Mouse (Mus musculus) CD4-positive, CD25-positive, alpha-beta regulatory T cell, adult 4 months (primary cell): ENCODE data around the gene Ccdc9. TPM values are rescaled to one million over a fixed set of nuclear protein-coding genes. Genes with fewer than 3 reads are reported as not detected.

Experiments used
- ATAC-seq: one replicate; pipeline ENCODE4 v1.8.0; 2017
- polyA plus RNA-seq, 2 experiments: library from polyadenylated mRNA; unstranded; fragments of 100-300 nt; shearing (Covaris generic); gene quantifications; one replicate each; pipeline ENCODE4 v1.2.1; 2017

Gene Ccdc9
- 10 to 100 TPM in 1 of 2 experiments, 1 to 10 TPM in 1; 7.6 to 13.1 TPM for polyA plus RNA-seq

DNA sequence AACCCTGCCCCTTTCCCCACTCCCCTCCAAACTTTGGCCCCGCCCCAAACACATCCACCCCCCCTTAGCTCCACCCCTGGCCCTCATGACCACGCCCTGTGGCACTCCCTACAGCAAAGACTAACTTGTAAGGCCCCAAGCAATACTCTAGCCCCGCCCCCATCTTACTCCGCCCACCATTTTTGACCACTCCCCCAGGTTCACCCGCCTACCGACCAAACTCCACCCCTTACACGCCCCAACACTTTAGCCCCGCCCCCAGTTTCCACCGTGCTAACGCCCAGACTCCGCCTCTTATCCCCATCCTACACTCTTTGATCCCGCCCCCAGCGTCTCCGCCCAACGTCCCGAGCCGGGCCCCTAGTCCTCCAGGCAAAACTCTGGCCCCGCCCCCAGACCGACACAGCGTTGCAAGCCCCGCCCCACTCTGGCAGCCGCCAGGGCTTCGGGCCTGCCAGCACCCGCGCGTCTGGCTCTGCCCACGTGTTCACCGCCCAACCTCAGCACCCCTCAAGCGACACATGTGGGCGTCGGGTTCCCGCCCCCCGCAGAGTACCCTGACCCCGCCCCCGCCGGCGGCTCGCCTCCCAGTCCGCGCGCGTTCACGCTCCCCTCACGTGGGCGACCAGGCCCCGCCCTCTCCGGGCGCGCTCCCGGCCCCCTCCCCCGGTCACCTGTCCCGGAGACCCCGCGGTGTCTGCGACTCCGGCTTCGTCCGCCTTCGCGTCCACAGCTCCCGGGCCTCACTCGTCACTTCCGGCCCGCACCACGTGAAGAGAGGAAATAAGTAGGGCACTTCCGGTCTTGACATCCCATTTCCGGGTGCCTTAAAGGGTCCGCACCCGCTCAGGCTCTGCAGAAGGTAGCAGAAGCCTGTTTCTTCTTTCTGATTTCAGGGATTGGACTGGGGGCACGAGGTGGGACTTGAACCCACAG, at the start of gene Ccdc9:
Ccdc9 (minus strand) TSS at position 770 of the 936 bp plus-strand sequence.
- ATAC-seq = peak; percentile 81

- no peak for ATAC-seq
These were observed 42.6 kb upstream of the Ccdc9 start for GRCm38 (mm10) chr7:16329146-16329545.

DNA sequence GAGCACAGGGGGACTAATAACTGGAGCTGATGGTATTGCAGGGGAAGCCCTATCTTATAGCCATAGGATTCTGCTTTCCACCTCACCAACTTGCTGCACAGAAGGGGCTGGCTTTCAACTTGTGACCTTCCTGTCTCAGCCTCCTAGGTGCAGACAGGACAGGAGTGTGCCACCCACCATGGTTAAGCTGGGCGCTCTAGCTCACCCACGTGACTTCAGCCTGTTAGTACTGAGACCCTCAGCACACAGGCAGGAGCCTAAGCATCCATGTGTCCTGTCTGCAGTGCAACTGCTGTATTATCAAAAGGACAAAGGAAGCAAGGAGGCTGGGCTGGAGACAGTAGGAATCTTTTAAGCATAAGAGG, 40.0 kb upstream of the Ccdc9 start:
- ATAC-seq = no peak

DNA sequence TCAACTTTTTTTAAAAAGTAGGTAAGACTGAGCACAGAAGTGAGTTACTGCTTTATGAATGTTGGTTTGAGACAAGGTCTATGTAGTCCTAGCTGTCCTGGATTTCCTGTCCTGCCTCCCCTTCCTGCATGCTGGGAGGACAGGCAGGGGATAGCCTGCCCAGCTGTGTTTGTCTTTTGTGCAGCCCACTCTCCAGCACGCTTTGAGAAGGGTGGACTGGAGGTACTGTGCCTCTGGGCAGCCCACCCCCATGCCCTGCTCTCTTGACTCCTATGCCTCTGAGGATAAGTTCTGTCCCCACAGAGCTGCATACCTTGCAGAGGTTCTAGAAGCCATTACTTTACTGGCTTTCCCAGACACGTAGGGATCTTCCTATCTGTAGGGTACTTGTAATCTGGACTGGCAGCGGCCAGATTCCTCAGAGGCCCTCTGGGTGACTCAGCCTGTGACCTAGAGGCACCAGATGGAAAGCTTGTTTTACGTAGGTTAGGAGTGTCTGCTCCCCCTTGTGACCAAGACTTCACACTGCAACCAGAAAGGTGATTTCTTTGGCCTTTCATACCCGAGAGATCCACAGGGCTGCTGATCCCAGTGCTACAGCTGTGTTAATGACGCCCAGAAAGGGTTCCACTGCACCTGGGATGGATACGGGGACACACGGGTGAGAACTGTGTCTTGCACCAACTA, 39.5 kb upstream of the Ccdc9 start:
- ATAC-seq = peak; percentile 96

DNA sequence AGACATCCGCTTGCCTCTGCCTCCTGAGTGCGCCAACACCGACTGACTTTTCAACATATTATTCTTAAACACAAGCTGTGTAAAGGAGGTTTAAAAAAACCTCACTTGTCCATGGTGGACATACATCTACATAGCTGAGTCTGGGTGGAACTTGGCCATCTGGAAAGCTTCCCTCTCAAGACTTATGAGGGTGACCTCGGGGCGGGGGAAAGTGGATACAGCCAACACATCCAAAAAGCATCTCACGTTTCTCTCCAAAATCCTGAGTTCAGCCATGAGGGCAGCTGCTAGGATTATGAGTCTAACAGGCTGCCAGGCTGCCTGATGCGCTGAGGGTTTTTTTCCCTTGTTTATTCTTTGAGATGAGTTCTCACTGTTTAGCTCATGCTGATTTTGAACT, 38.1 kb upstream of the Ccdc9 start:
- no peak for ATAC-seq

DNA sequence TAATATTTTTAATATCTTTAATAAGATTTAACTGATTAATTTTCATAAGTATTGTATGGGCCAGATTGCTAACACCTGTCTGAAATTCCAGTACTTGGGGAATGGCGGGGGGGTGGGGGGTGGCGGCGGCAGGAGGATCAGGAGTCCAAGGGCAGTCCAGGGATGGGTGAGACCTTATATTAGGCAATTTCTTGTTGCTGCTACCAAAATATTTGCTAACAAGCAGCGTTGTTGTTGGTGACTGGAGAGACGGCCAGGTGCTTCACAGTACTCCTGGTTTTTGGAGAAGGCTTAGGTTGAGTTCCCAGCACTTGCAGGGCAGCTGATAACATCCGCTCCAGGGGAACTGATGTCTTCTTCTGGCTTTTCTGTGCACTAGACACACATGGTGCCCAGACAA, 33.9 kb upstream of the Ccdc9 start:
- no peak for ATAC-seq

DNA sequence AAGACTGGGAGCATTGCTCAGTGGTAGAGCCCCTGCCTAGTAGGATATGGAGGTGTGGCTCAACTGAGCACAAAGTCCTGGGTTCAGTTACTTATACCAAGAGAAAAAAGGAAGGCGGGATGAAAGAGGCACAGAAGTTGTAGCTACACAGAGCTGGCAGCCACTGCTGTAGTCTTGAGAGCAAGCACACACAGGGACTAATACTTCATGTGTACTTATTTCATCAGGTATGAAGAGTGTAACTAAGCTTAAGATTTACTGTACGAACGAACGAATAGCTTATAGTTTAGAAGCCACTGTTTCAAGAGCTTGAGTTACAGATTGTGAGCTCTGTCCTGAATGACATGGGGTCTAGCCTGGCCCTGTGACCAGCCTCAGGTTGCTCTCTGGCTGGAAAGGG, 32.6 kb upstream of the Ccdc9 start:
- ATAC-seq = no peak

DNA sequence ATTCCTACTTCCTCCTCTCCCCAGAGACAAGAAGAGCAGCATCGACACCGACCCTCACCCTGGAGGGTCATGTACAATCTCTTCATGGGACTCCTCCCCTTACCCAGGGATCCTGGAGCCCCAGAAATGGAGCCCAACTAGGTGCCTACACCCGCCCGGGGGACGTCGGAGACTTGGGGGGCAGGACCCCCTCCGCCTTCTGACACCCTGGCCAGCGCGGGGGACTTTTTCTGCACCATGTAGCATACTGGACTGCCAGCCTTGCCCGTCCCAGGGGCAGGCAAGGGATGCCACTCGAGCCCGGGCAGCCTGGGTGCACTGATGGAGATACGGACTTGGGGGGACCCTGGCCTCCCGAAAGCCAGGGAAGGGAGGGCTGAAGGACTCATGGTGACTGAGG, 30.5 kb upstream of the Ccdc9 start:
- ATAC-seq = no peak

GRCm38 (mm10) chr7:16315222-16315759, 28.7 kb upstream of the Ccdc9 start:
- ATAC-seq = no peak

GRCm38 (mm10) chr7:16314221-16314775, 27.7 kb upstream of the Ccdc9 start:
- ATAC-seq = no peak

GRCm38 (mm10) chr7:16313481-16314220, 27.1 kb upstream of the Ccdc9 start:
- ATAC-seq = peak; percentile 41

GRCm38 (mm10) chr7:16312672-16313311, 26.2 kb upstream of the Ccdc9 start:
- no peak for ATAC-seq

- ATAC-seq = no peak
These were observed 25.5 kb upstream of the Ccdc9 start for GRCm38 (mm10) chr7:16312011-16312671.

DNA sequence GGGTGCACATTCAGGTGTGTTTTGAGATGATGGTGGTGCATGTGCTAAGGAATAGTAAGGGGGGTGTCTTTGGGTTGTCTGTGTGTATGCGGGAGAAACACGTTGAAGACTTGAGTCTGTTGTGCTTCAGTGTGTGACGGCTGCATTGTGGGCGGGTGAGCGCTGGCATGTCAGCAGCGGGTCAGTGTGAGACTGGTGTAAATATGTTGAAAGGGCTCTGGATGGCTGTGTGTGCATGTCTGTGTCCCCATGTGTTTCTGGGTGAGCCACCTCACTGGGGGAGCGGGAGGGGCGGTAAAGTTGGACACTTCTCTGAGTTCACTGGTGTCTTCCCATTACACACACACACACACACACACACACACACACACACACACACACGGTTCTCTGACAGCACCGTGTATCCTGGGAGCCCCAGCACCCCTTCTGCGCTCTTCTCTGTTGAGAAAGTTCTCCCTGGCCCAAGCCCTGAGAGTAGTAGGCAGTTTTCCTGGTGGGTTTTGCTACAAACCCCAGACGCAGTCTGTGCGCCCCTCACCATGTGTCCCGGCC, 24.9 kb upstream of the Ccdc9 start:
- no peak for ATAC-seq

- ATAC-seq = peak; percentile 39
These were observed 24.2 kb upstream of the Ccdc9 start for GRCm38 (mm10) chr7:16310521-16311452.

DNA sequence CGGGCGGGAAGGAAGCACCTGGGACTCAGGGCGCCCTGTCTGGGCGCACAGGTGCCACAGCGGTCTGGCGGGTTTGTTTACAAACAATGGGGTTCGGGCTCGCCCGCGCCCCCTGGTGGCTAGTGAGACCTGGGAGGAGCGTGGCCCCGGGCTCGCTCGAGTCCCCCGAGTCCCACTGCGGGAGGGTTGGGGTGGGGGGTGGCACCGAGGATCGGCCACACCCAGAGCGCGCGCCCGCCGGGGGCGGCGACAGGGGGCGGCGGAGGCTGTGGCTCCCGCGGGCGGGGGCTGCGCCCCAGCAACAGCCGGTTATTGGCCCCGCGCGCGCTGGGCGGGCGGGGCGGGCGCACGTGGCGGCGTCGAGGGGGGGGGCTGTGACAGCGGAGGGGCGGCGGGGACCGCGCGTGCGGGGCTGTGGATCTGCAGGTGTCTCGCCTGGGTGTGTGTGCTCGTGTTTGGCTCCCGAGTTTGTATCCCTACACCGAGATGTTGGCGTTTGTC, 23.5 kb upstream of the Ccdc9 start:
- ATAC-seq = peak; percentile 43

DNA sequence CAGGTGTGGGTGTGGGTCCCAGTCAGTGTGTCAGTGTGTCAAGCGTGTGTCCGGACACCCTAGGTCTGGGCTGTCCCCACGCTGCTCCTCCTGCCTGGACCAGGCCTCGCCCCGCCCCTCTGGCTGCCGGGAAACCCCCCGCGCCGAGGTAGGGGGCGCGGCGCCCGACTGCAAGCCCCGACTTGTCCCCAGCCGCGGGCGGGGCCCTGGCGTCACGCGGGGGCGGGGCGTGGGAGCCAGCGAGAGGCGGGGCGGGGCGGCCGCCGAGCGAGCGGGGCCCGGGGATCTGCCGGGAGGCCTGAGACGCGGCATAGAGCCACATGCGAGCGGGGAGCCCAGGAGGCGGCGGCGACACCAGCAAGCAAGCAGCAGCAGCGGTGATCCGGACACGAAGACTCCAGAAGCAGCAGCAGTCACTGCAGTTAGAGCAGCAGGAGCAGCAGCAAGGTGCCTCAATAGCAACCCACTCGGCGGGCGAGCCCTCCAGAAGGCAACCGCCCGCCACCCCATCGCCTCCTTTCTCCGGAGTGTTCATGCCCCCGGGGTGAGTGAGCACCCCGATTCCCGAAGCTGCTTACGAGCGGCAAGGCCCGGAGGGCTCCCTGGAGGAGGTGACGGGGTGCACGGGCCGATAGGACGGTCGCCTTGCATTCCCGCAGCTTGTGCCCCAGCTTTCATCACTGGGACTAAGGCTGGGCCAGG, 22.9 kb upstream of the Ccdc9 start:
- ATAC-seq = peak; percentile 39

DNA sequence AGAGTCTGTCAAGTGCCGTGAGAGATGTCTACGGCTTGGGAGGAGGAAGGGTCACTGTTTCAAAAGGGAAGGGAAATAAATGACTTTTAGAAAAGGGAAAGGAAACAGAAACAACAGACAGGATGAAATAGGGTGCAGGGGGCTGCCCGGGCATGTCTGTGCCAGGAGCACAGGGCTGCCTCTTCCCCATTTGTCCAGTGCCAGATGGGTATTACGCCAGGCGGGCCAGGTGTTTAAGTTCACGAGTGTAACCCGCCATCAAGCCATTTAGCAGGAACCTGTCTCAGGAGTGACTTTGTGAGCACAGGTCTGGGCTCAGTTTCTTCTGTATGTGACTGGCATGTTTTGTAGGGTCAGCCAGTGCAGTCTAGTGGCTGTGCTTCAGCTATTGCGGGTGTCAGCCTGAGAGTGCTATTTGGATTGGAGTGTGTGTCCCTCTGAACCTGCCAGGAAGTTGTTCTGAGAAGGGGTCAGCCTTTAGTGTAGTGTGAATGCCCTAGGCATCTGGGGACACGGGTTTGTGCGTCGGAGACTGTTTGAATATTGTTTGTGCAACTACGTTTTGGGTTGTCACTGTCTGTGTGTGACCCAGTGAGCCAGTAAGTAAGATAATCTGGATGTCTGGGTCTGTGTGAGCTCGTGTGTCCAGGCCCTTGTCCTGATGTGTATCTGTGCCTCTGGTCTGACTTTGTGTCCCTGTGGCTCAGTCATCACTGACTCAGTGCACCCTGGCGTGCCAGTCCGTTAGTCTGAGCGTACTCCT, 22.1 kb upstream of the Ccdc9 start:
- no peak for ATAC-seq
